Mouse (Mus musculus) adrenal gland, adult 8-10 months (tissue): ENCODE results near the gene Sstr1. TPM values are rescaled to one million over a fixed set of nuclear protein-coding genes. Genes with fewer than 3 reads are reported as not detected.

Source experiments
- DNase-seq: peaks from one replicate; pipeline ENCODE4 v3.0.0; 2022
- total RNA-seq, 4 experiments: library from RNA; stranded (reverse); gene quantifications; 2 replicates each; pipeline ENCODE4 v1.2.4; 2022

The Sstr1 gene
- total RNA-seq = under 1 TPM in 1 of 4 experiments, not detected in 3; 0.29 TPM

DNA sequence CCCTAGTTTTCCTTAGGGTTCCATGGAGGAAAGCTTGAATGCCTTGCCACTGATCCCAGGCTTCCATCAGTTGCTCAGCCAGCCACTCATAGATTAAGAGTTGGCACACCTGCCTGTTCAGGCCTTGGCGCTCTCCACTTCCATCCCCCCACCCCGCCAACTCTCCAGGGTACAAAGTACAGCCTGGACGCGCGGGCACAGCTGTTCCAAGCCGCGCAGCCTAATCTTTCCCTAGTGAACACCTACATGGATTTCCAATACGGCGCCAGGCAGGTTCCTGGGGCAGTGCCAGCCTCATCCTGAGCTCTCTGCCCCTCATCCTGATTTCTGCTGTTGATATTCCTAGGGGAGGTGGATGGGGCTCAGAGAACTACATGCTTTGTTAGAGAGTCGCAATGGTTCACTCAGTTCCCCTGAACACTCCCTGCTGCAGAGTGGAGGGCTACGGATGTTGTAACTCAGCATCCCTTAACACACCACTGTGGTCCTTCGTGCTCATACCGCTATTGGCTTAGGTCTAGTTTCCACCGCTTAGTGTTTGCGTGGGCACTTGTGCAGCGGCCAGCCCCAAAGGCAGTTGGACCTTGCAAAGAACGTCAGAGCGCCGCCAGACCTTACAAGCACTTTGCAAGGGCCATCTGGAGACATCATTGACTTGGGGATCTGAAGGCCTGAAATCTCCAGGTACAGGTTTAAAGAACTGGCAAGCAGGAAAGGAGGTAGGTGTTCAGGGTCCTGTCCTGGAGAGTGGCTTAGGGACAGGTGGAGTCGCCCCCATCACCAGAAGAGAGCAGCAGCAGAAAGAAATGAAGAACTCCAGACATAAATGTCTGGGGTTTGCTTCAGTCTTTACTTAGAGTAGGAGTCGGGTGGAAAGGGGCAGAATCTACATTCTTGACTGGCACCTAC is at the start of gene Sstr1:
Sstr1 (plus strand) TSS at position 610 of the 909 bp plus-strand sequence.
- DNase-seq = no peak

DNA sequence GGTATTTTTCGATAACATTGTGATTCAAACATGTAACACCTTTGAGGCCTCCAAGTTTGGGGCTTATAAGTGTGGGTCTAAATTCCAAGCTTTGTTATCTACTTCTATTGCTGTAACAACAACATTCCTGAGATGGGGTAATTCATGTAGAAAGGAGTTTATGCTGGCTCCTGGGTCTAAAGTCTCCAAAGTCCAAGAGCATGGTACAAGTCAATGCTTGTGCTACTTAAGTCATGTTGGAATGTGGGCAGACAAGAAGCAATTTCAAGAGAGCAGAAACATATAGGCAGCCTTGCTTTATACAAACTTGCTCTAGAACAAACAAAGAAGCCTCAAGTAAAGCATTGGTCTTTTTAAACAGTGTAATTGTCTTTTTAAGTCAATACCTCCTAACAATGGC is 12.8 kb upstream of the Sstr1 start:
- DNase-seq = no peak

DNA sequence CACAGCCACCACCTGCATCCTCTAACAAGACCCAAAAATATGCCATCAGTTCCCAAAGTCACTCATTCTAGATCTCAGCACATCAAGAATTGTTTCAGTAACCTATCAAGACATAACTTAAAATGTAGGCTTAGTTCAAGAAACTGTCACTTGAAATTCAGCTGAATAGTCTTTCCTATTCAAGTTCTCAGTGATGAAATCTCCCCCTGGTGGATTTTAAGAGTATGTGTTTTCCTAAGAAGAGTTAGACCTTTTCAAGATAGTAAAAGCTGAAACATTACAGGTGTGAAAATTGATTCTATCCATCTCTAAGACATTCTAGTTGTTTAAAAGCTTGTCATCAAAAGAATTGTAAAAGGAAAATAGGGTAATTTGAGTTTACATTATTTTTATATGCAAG is 10.4 kb upstream of the Sstr1 start:
- no peak for DNase-seq

DNA sequence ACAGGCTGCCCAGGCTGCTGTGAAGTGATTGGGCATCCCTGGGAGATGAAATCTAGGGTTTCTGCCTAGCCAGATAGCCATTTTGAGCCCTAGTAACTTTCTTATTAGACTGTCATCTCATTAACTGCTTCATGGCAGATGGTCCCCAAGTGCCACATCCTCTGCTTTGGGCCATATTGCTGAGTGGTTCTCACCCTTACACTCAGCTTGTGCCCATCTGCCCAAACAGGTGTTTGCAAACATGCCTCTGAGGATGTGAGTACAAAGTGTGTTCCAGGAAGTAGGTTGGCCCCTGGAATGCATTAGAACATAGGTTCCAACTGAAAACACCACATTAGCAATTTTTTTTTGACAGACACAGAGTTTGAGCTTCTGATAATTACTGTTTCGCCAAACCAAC is 3.6 kb upstream of the Sstr1 start:
- no peak for DNase-seq

DNA sequence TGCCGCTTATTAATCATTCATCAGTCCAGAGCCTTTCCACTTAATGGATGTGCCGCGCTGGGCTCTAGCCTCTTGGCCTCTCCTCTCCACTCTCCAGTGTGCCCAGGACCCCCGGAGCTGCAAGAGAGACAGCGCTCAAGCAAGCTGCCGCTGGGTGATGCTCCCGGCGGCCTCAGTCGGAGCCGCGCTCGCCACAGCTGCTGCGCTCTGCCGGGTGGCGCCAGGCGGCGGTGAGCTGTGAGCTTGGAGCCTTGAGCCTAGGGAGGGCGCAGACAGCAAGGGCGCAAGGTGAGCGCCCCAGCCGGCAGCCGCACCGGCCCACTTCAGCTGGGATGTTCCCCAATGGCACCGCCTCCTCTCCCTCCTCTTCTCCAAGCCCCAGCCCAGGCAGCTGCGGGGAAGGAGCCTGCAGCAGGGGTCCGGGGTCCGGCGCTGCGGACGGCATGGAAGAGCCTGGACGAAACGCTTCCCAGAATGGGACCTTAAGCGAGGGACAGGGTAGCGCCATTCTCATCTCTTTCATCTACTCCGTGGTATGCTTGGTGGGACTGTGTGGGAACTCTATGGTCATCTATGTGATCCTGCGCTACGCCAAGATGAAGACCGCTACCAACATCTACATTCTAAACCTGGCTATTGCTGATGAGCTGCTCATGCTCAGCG is 820 bp downstream of the Sstr1 start:
- DNase-seq = no peak

DNA sequence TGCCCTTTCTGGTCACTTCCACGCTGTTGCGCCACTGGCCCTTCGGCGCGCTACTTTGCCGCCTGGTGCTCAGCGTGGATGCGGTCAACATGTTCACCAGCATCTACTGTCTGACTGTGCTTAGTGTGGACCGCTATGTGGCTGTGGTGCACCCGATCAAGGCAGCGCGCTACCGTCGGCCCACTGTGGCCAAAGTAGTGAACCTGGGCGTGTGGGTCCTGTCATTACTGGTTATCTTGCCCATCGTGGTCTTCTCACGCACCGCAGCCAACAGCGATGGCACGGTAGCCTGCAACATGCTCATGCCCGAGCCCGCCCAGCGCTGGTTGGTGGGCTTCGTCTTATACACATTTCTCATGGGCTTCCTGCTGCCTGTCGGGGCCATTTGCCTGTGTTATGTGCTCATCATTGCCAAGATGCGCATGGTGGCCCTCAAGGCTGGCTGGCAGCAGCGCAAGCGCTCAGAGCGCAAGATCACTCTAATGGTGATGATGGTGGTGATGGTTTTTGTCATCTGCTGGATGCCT is 1.4 kb downstream of the Sstr1 start:
- DNase-seq = no peak

DNA sequence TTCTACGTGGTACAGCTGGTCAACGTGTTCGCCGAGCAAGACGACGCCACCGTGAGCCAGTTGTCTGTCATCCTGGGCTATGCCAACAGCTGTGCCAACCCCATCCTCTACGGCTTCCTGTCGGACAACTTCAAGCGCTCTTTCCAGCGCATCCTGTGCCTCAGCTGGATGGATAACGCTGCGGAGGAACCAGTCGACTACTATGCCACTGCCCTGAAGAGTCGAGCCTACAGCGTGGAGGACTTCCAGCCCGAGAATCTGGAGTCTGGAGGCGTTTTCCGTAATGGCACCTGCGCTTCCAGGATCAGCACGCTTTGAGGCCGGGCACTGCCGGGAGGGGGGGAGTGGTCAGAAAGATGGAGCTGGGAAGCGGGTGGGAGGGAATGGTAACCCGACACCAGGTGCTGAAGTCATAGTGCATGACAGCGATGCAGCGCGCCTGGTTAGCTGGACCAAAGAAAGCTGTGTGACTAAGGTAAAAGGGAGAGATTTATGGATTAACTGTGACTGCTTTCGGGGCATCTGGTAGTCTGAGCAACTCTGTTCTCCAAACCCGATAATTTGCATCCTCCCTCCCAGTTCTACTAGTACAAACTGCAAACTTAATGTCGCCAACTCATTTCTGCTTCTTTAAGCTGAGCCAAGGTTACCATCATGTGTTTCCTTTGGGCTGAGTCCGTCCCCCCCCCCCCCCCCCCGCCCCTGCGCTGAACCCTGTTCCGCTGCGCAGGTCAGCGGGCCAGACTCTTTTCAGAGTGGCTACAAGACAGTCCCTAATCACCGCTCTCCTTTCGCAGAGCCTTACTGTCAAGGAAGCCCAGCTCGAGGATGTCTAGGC is 2.1 kb downstream of the Sstr1 start:
- DNase-seq = no peak

DNA sequence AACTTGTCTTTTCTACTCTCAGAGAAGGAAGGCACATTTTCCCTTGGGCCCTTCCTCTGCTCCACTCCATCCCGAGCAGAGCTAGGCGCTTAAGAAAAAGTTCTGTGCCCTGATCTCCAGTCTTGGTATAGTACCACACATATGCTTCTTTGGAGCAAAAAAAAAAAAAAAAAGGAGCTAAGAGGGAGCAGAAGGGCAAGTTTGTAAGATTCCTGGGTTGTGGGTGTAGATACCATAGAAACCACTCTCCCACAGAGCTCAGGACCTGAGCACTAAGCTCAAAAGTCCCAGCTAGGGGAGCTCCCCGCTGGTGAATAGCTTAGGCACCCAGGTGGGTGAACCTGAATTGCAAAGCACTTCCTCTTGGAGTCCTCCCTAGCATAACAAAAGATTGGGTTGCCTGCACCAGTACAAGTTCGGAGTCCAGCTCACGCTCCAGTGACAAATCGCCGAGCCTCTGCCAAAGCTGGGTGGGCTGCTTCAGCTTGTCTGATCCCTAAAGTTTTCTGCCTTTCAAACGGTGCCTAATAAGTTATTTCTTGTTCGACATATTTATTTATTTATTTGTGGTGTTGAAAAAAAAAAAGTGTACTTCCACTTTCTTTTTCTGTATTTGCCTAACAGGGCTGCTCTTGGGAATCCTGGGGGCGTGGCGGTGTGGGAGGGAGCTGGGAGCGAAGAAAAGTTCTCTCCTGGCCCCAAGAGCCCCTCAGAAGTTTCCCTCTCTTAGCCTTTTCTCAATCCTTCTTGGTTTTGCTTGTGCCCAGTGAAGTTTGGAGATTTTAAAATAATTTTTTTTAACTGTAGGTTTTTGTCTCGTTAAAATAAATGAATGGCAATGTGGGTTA is 2.9 kb downstream of the Sstr1 start:
- no peak for DNase-seq

DNA sequence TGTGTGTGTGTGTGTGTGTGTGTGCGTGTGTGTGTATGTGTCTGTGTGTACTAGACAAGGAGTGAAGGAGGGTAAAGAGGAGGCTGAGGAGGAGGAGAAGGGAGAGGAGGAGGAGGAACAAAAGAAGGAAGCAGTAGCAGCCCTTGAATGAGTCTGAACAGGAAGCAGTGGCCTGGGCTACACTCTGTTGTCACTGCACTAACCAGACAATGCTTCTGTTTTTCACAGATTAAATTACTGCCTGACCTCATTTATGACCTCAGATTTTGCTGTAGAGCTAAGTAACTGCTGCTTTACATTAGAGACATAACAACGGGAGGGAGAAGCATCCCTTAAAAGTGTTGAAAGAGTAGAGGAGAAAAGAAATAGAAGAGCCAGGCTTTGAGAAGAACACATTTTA is 4.6 kb downstream of the Sstr1 start:
- DNase-seq = no peak

DNA sequence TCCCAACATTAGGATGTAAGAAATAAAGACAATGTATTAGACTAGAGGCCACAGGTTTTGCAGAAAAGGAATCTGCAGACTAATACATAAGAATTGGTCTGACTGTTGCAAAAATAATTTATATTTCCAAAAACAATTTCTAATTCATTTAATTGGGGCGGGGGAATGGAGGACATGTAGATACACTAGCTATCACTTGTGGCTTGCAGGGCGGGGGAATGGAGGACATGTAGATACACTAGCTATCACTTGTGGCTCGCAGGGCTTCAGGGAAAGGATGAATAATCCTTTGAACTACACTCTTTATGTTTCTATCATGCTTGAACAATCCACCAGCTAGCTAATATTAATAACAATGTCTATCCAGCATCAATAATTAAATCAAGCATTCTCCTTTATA is 7.5 kb downstream of the Sstr1 start:
- DNase-seq = no peak

DNA sequence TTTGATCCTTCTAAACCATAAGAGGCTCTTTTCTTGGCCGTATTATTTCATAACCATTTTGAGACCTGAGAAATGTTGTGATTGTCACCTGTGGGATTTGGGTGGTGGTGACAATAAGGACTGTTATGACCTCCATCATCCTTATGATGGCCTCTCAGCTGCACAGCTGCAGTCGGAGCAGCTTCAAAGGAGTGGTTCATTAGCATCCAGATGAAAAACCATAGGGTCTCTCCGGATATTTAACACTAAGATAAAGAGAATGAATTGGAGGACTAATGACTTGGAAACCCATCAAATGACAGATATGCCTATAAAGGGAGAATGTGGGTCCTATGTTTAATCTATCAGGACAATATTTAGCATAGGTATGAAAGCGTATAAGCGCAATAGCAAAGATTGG is 14.1 kb downstream of the Sstr1 start:
- DNase-seq = no peak

DNA sequence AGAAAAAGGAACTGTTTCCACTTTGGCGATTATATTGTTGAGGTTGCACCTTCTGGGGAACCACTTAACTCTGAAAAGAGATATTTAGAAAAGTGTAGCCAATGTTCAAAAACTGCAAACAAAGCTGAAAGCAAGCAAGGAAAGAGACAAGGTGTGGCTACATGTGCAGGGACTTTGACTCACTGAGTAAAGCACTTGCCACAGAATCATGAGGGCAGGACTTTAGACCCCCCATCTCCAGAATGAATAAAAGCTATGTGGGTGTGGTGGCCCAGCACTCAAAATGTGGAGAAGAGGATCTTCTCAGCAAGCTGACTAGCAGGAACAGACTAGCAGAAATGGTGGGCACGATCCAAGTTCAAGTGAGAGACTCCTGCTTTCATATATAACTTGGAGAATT is 20.9 kb downstream of the Sstr1 start:
- no peak for DNase-seq

DNA sequence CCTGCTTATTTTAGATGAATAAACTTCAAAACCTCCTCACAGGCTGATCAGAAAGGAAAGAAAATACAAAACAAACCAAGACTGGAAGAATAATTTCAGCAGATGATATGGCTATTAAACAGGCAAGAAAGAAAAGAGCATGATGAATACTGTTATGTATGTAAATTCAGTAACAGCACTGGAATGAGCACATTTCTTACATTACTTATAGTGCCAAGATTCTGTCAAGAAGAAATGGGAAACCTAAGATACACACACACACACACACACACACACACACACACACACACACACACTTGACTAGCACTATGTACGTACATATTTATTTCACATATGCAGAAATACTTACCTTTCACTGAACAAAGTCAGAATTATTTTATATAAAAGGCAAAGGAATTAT is 40.3 kb downstream of the Sstr1 start:
- DNase-seq = no peak

Other genes starting within 250 kb of the Sstr1 start
- 10 to 100 TPM in 3 of 4 experiments, 1 to 10 TPM in 1; 9.4 to 15.3 (median 13.5) TPM for gene Clec14a, start 57.5 kb downstream of the Sstr1 start, total RNA-seq